Mouse (Mus musculus) ES-CJ7 (cell line): Measurements from ENCODE around the gene Asic2.

Experiments used
- DNase-seq: peaks from one replicate; pipeline ENCODE4 v3.0.0; 2011; ENCODE audit warnings: low read depth, low spot score

Gene Asic2

GRCm38 (mm10) chr11:81611948-81612797 is 356.1 kb downstream of the Asic2 start:
- peak; percentile 79 for DNase-seq

DNA sequence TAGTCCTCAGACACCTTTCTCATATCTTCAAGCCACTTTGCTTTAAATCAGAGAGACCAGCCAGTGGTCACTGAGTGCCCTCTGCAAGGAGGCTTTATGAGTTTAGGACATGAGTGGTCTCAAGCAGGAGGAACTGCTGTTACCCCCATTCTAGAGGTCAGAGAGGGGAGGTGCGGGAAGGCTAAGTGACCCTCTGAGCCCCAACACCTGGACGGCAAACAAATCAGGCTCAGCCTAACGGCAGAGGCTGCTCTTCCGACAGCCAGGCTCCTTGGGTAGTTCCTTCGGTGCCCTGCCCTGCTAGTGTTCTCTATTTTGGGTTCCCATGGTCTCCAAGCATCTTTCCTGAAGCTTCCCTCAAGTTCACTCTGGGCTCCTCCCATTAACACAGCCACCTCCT is 357.8 kb downstream of the Asic2 start:
- no peak for DNase-seq

DNA sequence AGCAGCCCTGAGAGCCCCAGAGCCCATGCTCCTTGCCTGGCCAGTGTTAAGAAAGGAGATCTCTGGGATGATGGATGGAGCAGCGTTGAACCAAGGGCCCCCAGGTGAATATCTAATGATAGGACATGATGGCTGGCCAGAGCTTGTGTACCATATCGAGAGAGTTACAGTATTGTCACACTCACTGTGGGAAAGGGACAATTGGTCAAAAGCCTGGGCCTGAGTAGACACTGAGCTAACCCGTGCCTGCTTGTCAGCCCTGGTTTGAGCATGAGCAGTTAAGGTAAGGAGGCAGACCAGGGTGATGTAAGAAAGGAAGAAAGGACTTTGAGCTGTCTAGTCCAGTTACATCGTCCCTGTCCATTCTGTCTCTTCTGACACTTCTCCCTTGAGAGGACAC is 365.3 kb downstream of the Asic2 start:
- no peak for DNase-seq

DNA sequence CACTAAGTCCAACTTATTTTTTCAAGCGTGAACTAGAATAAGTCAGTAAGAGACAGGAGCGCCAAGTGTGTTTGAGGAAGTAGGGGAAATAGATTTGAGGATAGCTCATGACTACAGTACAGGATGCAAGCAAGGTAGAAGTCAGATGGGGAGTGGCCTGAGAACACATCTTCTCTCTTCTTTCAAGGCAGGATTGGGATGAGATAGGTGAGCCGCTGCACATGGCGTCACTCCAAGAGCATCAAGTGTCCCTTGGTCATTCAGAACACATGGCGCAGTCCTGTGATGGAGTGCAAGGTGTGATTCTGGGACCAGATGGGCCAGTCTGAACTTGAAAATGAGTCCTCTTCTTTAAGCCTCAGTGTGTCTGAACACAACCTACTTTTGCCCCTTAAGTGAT is 366.5 kb downstream of the Asic2 start:
- no peak for DNase-seq

DNA sequence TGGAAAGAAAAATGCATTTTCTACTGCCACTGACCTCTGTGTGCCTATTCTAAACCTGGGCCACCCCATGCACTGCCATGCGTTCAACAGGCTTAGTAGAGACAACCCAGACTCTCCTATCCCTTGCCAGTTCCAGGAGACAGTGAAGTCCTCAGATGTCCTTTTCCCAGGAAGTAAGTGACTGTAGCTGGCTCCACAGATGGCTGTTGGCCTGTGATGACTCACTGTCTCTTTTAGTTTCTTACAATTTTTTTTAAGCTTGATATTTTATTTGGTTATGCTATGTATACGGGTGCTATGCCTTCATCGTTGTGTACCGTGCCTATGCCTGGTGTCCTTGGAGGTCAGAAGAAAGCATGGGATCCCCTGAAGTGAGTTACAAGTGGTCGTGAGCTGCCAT is 370.7 kb downstream of the Asic2 start:
- DNase-seq, result no peak

DNA sequence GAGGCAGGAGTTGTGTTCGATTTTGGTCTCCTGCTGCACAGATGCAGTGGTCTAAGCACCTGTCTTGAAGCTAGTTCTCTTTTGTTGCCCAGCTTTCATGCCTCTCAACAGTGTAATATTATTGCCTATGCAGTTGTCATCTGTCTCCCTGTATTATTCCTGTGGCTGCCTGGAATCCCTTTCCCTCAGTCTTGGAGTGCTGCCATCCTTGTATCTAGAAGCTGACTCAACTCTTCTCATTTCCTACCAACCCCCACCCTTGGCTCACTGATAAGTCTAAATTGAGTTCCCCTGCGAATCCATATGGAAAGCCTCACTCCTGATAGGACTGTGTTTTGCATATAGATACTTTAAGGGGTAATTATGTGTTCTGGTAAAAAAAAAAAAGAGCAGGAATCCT is 373.0 kb downstream of the Asic2 start:
- no peak for DNase-seq

DNA sequence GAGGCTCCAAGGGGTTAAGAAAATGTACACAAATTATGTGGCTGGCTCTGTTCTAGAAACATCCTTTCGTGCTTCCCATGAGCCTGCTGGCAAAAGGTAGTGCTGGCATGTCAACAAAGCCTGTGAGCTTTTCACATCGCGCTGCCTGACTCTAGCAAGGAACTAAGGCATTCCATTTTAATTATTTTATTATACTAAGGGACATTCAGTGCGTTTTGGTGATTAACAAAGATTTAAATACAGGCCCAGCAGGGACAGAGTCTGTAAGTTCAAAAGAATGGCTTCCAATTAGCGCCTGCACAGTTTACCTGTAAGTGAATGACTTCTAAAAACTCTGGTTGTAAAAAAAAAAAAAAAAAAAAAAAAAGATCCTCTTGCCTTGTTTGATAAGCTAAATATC is 375.5 kb downstream of the Asic2 start:
- no peak for DNase-seq

- DNase-seq, result peak; percentile 65
Observed at GRCm38 (mm10) chr11:81590911-81591310, 377.3 kb downstream of the Asic2 start.

DNA sequence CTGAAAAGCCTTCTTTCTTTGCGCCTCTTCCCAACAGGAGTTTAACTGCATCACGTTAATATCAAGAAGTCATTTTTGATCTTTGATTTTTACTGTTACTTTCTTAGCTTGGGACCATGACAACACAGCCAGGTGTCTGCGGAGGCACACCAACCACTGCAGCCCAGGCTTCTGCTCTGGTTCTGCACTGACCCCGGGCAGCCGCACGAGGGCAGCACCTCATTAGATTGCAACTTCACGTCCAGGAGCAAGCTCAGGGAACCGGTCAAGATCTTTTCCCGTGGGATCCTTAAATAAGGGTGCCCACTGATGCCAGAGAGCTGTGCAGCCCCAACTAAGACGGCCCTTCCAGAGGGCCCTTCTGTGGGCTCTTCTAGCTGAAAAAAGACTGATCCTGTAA is 379.6 kb downstream of the Asic2 start:
- DNase-seq, result peak; percentile 75

DNA sequence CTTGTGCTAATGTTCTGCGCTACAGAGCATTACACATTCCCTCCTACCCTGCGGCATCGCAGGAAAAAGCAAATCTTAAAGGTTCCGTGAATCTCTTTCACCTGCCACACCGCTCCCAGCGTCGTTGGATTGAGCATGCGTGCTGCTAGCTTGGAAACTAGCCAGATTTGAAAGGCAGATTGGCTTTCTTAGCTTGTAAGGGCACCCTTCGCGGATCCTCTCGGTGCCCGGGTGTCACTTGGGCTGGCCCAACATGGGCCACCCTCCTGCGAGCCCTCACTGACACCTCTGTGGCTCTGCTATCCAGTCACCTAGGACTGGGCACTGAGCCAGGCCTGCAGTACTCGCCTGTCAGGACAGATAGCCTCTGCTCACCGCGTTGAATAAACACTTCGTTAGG is 380.3 kb downstream of the Asic2 start:
- DNase-seq, result no peak

DNA sequence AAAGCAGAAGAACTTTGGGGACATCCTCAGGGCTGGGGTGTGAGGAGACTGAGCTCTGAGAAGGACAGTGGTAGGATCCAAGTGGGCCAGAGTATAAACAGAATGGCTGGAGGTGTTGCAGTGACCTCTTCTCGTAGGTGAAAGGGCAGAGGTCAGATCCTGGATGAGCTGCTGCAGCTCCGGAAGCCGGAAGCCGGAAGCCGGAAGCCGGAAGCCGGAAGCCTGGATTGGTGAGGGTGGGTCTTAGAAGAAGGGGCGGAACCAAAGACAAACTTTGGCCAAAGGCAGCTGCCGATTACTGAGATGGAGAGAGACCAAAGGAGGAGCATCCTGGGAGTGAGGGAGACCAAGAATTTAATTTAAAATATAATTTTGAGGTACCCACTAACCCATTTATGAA is 381.1 kb downstream of the Asic2 start:
- peak; percentile 46 for DNase-seq

- DNase-seq, result no peak
Observed at GRCm38 (mm10) chr11:81584506-81584905, 383.8 kb downstream of the Asic2 start.

GRCm38 (mm10) chr11:81583195-81583594 is 385.1 kb downstream of the Asic2 start:
- DNase-seq, result peak; percentile 18

GRCm38 (mm10) chr11:81582161-81582560 is 386.1 kb downstream of the Asic2 start:
- no peak for DNase-seq

DNA sequence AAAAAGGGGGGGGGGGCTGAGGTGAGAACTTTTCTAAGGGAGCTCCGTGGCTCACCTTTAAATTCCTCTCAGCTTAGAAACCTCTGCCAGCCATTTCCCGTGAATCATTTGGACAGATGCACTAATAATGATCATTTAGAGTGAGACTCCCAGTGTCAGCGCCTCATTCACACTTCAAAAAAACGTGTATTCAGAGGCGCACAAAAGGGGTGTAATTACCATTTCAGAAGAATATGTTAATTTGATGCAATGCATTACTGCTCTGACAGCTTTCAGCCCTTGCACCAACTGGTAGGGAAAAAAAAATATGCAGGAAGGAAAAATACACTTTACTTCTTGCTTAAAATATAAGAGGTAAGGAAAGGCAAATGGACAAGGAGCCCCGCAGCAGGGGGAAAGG is 388.5 kb downstream of the Asic2 start:
- no peak for DNase-seq

- no peak for DNase-seq
Observed at GRCm38 (mm10) chr11:81570406-81570805, 397.9 kb downstream of the Asic2 start.

GRCm38 (mm10) chr11:81564857-81565256 is 403.4 kb downstream of the Asic2 start:
- no peak for DNase-seq

DNA sequence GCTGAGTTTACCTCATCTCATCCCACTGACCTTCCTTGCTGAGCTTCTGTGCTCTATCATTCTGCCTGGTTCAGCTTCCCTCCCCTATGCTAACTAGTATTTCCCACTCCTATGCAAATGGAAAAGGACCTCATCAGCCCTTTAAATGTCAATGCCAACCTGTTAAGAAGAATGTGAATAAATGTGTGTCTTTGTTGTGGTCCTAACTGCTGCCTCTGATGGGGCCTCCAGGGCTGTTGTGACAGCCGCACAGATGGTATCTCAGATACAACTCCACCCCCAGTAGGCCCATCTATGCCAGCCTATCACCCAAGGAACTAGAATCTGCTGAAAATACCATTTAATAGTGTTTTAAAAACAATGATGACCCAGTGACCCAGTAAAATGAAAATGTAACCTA is 407.9 kb downstream of the Asic2 start:
- peak; percentile 54 for DNase-seq

- no peak for DNase-seq
Observed at GRCm38 (mm10) chr11:81543189-81543588, 425.1 kb downstream of the Asic2 start.

DNA sequence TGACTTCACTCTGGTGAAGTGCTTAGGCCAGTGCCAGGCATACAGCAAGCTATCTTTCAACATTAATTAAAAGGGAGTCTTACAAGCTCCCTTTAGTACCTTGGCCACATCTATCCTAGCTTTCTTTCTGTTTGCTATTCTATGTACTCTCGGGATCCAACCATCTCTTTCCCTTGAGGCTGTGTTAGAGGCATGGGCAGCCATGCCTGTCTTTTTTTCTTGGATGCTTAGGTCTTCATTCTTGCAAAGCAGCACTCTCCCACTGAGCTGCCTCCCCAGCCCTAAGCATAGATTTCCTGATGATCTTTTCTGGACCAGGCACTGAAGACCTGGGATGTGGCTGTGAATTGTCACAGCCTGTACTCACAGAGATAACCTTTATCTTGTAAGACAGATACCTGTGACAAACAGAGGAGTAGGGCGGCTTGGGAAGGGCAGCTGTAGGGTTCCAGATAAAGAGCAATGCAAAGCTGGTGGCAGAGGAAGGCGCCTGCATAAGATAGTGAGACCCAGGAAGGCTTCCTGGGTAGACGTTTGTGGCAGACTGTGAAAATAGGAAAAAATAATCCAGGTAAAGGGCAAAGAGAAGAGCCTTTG is 433.0 kb downstream of the Asic2 start:
- no peak for DNase-seq

DNA sequence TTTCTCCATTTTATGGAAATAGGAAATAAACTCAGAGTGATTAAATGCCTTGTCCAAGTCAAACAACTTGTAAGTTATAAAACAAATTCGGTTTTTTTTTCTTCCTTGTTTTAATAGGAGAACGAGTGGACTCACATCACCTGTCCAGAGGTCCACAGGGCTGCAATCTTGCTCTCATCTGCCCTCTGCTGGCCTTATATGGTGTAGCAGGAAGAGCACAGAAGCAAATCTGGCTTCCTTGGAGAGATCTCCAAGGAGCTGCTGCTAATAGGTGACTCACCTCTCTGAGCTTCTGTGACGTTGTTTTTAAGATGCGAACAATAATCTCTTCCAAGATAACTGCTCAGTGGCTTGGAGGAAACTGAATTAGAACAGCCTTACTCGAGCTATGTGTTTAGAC is 433.6 kb downstream of the Asic2 start:
- DNase-seq, result peak; percentile 52

- DNase-seq, result peak; percentile 65
Observed at GRCm38 (mm10) chr11:81531906-81532305, 436.4 kb downstream of the Asic2 start.

DNA sequence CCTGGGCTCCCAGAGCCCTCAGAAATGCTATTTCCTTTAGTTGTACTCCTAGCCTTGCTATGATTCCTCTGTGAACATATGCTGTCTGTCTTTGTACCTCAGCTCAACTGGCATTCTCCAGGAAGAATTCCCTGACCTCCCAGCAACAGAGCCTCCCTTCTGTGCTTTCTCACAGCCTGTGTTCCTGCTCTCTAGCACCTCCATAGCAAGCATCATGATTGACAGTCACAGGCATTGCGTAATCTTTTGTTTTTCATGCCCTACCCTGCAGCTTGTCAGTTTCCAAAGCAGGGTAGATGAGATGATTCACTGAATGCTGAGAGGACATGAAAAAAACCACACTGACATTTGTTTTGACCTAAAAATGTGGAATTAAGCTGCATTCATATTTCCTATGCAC is 445.3 kb downstream of the Asic2 start:
- DNase-seq, result no peak
